9 mouse cellular contexts compared by ENCODE assay signal in genomic region chr3:68708230-68708629, GRCm38 (mm10). TPM values are rescaled to one million over a fixed set of nuclear protein-coding genes. Genes with fewer than 3 reads are reported as not detected.
DNase-seq lines count a peak whose midpoint lies in the region; TF ChIP-seq lines count a peak whose summit lies in the region.
"Had no signal": no experiment of that assay in that cellular context is flagged by ENCODE, and none has a peak within 500 bp of the region (broad histone marks: within the 10 kb centered on the region; RNA-seq: fewer than 3 reads in every experiment).

No protein-coding gene starts in this region.

- TF ChIP-seq CTCF in spleen, adult 2 months (IDR thresholded peaks at IDR 0.05; ENCODE audit: extremely low read depth, insufficient read depth, insufficient read length, insufficient replicate concordance) = peak; percentile 24; the same call in 1 of the 2 replicates

- WGBS in spleen, adult 2 months = 64% methylated on average over 8 of the region's 8 CpGs

- peaks cover 16% of the 10 kb centered on the region for H3K4me1 ChIP-seq in spleen, adult 2 months (ENCODE audit: control insufficient read depth, insufficient read depth, insufficient read length)
- H3K4me1 ChIP-seq: hindbrain, embryonic 15.5 days had no signal

- H3K27me3 ChIP-seq in spleen, adult 2 months (ENCODE audit: control insufficient read depth, insufficient read depth, low read length) = no peaks in the 10 kb centered on the region
- H3K27me3 ChIP-seq: hindbrain, embryonic 15.5 days had no signal

- TF ChIP-seq POLR2A in spleen, adult 2 months (IDR thresholded peaks at IDR 0.05; ENCODE audit: low read depth, low read length) = no peak

- no peak overlapping the region for H3K4me3 ChIP-seq in spleen, adult 2 months (ENCODE audit: extremely low read depth, insufficient read depth, insufficient read length)
- H3K4me3 ChIP-seq: hindbrain, embryonic 15.5 days had no signal

- DNase-seq in heart, adult 11 months = peak; percentile 90
- no peak for DNase-seq in heart, postnatal 25 days (ENCODE audit: low spot score)
- no peak for DNase-seq in spleen, adult 2 months (ENCODE audit: low read depth in 1 of 2, low spot score in 2 of 2)
- no peak for DNase-seq in spleen, adult 18-20 months
- peak; percentile 29 for DNase-seq in cerebellum, adult 9-10 months
- DNase-seq in heart, postnatal 14 days = peak; percentile 64 to 76
- DNase-seq in lung, postnatal 10 days = peak; percentile 81
- no peak for DNase-seq in frontal cortex, postnatal 14 days (ENCODE audit: low spot score in 2 of 2)

- intact Hi-C loops in heart, postnatal 25 days (cut with DNase I) = loop anchor here (10.0 kb wide), 1 partner anchor 233 kb away; no protein-coding TSS in a partner anchor
- intact Hi-C loops in heart, postnatal 14 days (cut with DNase I) = loop anchor here (2.0 kb wide), 2 partner anchors 93 to 649 kb away; no protein-coding TSS in a partner anchor

- H3K36me3 ChIP-seq in spleen, adult 2 months (ENCODE audit: control insufficient read depth, insufficient read depth, low read length) = no peaks in the 10 kb centered on the region
- H3K36me3 ChIP-seq: hindbrain, embryonic 15.5 days had no signal

- no peak overlapping the region for H3K27ac ChIP-seq in spleen, adult 2 months (ENCODE audit: insufficient read depth, low read length)
- H3K27ac ChIP-seq: hindbrain, embryonic 15.5 days had no signal

RNA-seq across cellular contexts. Expression of gene Il12a, which starts 17.8 kb away (rescaled TPM):
- total RNA-seq in heart, postnatal 25 days (2021) = under 1 TPM in 1 of 2 experiments, not detected in 1; 0.39 TPM
- polyA plus RNA-seq in spleen, adult 2 months (2012; rRNA removed) = 7.3 and 9.8 TPM in 2 replicates
- under 1 TPM; 0.27 to 0.60 TPM for total RNA-seq in heart, postnatal 14 days (2021)

Comparison
In these comparisons a context has a peak if more than half of its experiments do, and no peak if none do; other contexts are left out.
1. DNase-seq: peak in heart, adult 11 months (single experiment), cerebellum, adult 9-10 months (single experiment), heart, postnatal 14 days (2 of 2) and lung, postnatal 10 days (single experiment); none in heart, postnatal 25 days (single experiment), spleen, adult 2 months (0 of 2), spleen, adult 18-20 months (0 of 2) and frontal cortex, postnatal 14 days (0 of 2).